In the genomic region with DNA sequence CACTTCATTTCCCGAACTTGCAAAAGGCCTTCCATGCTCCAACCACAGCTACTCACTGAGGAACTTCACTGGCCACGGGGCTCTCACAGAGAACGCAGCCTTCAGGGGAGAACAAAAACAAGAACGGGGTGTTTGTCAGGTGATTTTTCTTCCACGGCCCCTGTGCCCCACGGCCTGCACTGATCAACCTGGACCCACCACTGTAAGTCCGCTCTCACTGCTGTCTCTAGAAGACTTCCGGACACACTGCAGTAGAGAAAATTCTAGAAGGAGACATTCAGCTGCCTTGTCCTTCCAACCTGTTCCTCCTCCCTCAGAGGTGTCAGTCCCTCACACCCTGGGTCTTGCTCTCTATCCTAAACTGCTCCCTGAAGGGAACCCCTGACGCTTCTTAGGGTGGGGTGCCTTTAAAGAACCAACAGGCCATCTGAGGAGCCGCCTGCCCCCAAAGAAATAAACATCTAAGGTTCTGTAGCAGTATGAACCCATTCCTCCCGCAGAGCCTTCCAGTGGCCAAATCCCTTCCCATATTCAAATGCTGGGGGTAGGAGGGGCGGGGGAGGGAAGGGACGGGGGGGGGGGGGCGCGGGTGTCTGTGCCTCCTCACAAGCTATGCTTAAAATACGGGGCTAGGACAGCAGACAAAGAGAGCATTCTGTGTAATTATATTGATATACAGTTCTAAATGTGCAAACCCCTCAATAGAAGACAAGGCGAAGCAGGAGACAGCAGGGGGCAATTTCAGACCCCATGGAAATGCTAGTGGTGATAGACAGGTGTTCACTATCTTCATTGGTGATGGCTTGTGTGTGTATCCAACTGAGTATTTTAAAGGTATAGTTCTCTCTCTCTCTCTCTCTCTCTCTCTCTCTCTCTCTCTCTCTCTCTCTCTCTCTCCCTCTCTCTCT, we compare ENCODE assay signal across 2 mouse cellular contexts.
TF ChIP-seq lines count a peak whose summit lies in the region.

A gene (plus strand): TSS at position 51 of the 908 bp plus-strand sequence.

TF ChIP-seq in MEL, 35 proteins besides CTCF, POLR2A, EP300 and RAD21:
- TF ChIP-seq HCFC1 (IDR thresholded peaks at IDR 0.05; ENCODE audit: low read depth, low read length) = no peak
- no peak for TF ChIP-seq TCF12 (IDR thresholded peaks at IDR 0.05; ENCODE audit: low read depth, low read length)

TF ChIP-seq in myocyte, 11 proteins besides CTCF, POLR2A, EP300 and RAD21:
- TF ChIP-seq USF1 (IDR thresholded peaks at IDR 0.05; ENCODE audit: low read depth) = no peak
TF ChIP-seq in myocyte: peak in this region for 0.
